In genomic region chr6:55504797-55505488, GRCm38 (mm10) we compare ENCODE assay signal across 11 mouse cellular contexts. TPM values are rescaled to one million over a fixed set of nuclear protein-coding genes. Genes with fewer than 3 reads are reported as not detected.
DNase-seq lines count a peak whose midpoint lies in the region; ATAC-seq and TF ChIP-seq lines count a peak whose summit lies in the region.
"Had no signal": no experiment of that assay in that cellular context is flagged by ENCODE, and none has a peak within 500 bp of the region (broad histone marks: within the 10 kb centered on the region; RNA-seq: fewer than 3 reads in every experiment).

No protein-coding gene starts in this region.

- H3K9me3 ChIP-seq in heart, embryonic 11.5 days (replicated peaks; ENCODE audit: control insufficient read depth, low read length): no peaks in the 10 kb centered on the region
- peaks cover 39% of the 10 kb centered on the region for H3K9me3 ChIP-seq in E14TG2a.4 (ENCODE audit: low read length)
- H3K9me3 ChIP-seq in midbrain, embryonic 13.5 days: no peaks in the 10 kb centered on the region
- H3K9me3 ChIP-seq: G1E; heart, embryonic 13.5 days had no signal

- WGBS in heart, embryonic 11.5 days (ENCODE audit: insufficient replicate concordance): 91% methylated on average over 2 of the region's 2 CpGs
- WGBS in midbrain, embryonic 13.5 days: 93% methylated on average over 2 of the region's 2 CpGs

- H3K4me1 ChIP-seq in heart, embryonic 11.5 days (ENCODE audit: control insufficient read depth, insufficient read depth, low read length): no peaks in the 10 kb centered on the region
- H3K4me1 ChIP-seq in E14TG2a.4 (replicated peaks; ENCODE audit: low read depth, low read length): no peaks in the 10 kb centered on the region
- H3K4me1 ChIP-seq in midbrain, embryonic 13.5 days (replicated peaks): 0 out of 2 replicates have a peak, but pooled peaks cover 5% of the 10 kb centered on the region
- H3K4me1 ChIP-seq: heart, embryonic 13.5 days had no signal

- DNase-seq in heart, adult 11 months: peak; percentile 88
- peak; percentile 86 for DNase-seq in cerebellum, adult 9-10 months
- peak; percentile 39 for DNase-seq in gastrocnemius, postnatal 10 days
- peak; percentile 56 to 68 for DNase-seq in layer of hippocampus, adult 8-10 months (ENCODE audit: low spot score in 2 of 2)

- no peak overlapping the region for H3K9ac ChIP-seq in heart, embryonic 11.5 days (ENCODE audit: low read depth, low read length)
- no peak overlapping the region for H3K9ac ChIP-seq in midbrain, embryonic 13.5 days (replicated peaks)
- H3K9ac ChIP-seq: heart, embryonic 13.5 days had no signal

- no peak overlapping the region for H3K4me2 ChIP-seq in heart, embryonic 11.5 days
- H3K4me2 ChIP-seq in midbrain, embryonic 13.5 days (replicated peaks): no peak overlapping the region
- H3K4me2 ChIP-seq: heart, embryonic 13.5 days had no signal

- no peak overlapping the region for H3K27ac ChIP-seq in heart, embryonic 11.5 days (ENCODE audit: low read depth, low read length)
- H3K27ac ChIP-seq in midbrain, embryonic 13.5 days: no peak overlapping the region
- H3K27ac ChIP-seq: heart, embryonic 13.5 days had no signal

- ATAC-seq in heart, embryonic 11.5 days (replicated peaks; ENCODE audit: insufficient number of reproducible peaks, low FRiP score, low TSS enrichment): no peak
- peak; percentile 68; the same call in 1 of the 2 replicates for ATAC-seq in midbrain, embryonic 13.5 days
- no peak for ATAC-seq in inflammation-experienced regulatory T-cells, adult 6 months

- no peaks in the 10 kb centered on the region for H3K36me3 ChIP-seq in heart, embryonic 11.5 days (ENCODE audit: control insufficient read depth, insufficient read depth, low read length)
- H3K36me3 ChIP-seq in E14TG2a.4 (ENCODE audit: insufficient read depth, low read length): no peaks in the 10 kb centered on the region
- no peaks in the 10 kb centered on the region for H3K36me3 ChIP-seq in midbrain, embryonic 13.5 days
- H3K36me3 ChIP-seq: G1E; heart, embryonic 13.5 days had no signal

- peak; percentile 48 for TF ChIP-seq CTCF in E14TG2a.4 (conservative IDR thresholded peaks at IDR 0.05; ENCODE audit: low read length)

- H3K27me3 ChIP-seq in heart, embryonic 11.5 days (ENCODE audit: control insufficient read depth, insufficient read depth, low read length): peaks cover 2% of the 10 kb centered on the region
- H3K27me3 ChIP-seq in E14TG2a.4 (ENCODE audit: insufficient read depth, low read length): no peaks in the 10 kb centered on the region
- H3K27me3 ChIP-seq in midbrain, embryonic 13.5 days: no peaks in the 10 kb centered on the region

- no peak overlapping the region for H3K4me3 ChIP-seq in heart, embryonic 11.5 days (ENCODE audit: low read depth, low read length)
- H3K4me3 ChIP-seq in E14TG2a.4 (replicated peaks; ENCODE audit: low read length): no peak overlapping the region
- no peak overlapping the region for H3K4me3 ChIP-seq in midbrain, embryonic 13.5 days (replicated peaks)
- H3K4me3 ChIP-seq: heart, embryonic 13.5 days; myocyte had no signal

RNA-seq across cellular contexts. Expression of gene Adcyap1r1, which starts 53.2 kb away (rescaled TPM):
- 2.6 and 3.1 TPM in 2 replicates for polyA plus RNA-seq in heart, embryonic 11.5 days (2014; fragmentation: Nextera tagmentation; extraction: Ambion mirVana)
- total RNA-seq in gastrocnemius, postnatal 10 days (2021): 1 to 10 TPM; 4.1 to 7.5 TPM
- total RNA-seq in layer of hippocampus, adult 8-10 months (2022): 100 to 1,000 TPM; 130 to 163 (median 141) TPM
- 31.3 and 33.5 TPM in 2 replicates for polyA plus RNA-seq in midbrain, embryonic 13.5 days (2015; fragmentation: Nextera tagmentation; extraction: Ambion mirVana)
- polyA plus RNA-seq in inflammation-experienced regulatory T-cells, adult 6 months (2017; shearing (Covaris generic)): not detected
- polyA plus RNA-seq: G1E, myocyte had no signal
